Mouse (Mus musculus) neural tube, embryonic 10.5 days (tissue): ENCODE measurements around the gene Boll.

ENCODE experiments used
- DNase-seq: peaks from one replicate; pipeline ENCODE4 v3.0.0-alpha.2; 2017; ENCODE audit warnings: low spot score; ENCODE audit errors: extremely low spot score

The Boll gene

GRCm38 (mm10) chr1:55208500-55209140 is 154.6 kb downstream of the Boll start:
- DNase-seq, result no peak

- DNase-seq, result no peak
Measured at GRCm38 (mm10) chr1:55207561-55207960, 155.7 kb downstream of the Boll start.

- DNase-seq, result no peak
Measured at GRCm38 (mm10) chr1:55205808-55206327, 157.4 kb downstream of the Boll start.

GRCm38 (mm10) chr1:55201850-55202752 is 161.2 kb downstream of the Boll start:
- DNase-seq, result no peak

GRCm38 (mm10) chr1:55198719-55199118 is 164.6 kb downstream of the Boll start:
- no peak for DNase-seq
